Mouse (Mus musculus): ENCODE measurements around the gene Tubg1. TPM values are rescaled to one million over a fixed set of nuclear protein-coding genes. Genes with fewer than 3 reads are reported as not detected.

The Tubg1 gene
- total and polyA plus RNA-seq, 2 experiments from 2014 or later: 43.1 to 66.6 TPM

- Histone ChIP-seq H3K4me3 (ENCODE audit: low read depth, low read length) (no peak overlapping the region), H3K9me3 (ENCODE audit: low read length) (no peaks in the 10 kb centered on the region), H3K36me3 (ENCODE audit: insufficient read depth) (peaks cover 73% of the 10 kb centered on the region), H3K27ac (ENCODE audit: low read depth, low read length) (no peak overlapping the region), H3K27me3 (ENCODE audit: insufficient read depth, low read length) (no peaks in the 10 kb centered on the region), H3K4me1 (ENCODE audit: insufficient read depth) (no peaks in the 10 kb centered on the region; the same call in 1 of the 2 replicates), H3K9ac (no peak overlapping the region), H3K4me2 (ENCODE audit: low read depth) (no peak overlapping the region)
- 92% methylated on average over 8 of the region's 8 CpGs for WGBS
- TF ChIP-seq CTCF (IDR thresholded peaks at IDR 0.05; ENCODE audit: low read depth): no peak
- ATAC-seq (no peak), DNase-seq (no peak)
These were observed 21.5 kb upstream of the Tubg1 start for GRCm38 (mm10) chr11:101098231-101098630.

GRCm38 (mm10) chr11:101103011-101103410, 16.7 kb upstream of the Tubg1 start:
- DNase-seq (no peak), ATAC-seq (no peak)
- Histone ChIP-seq H3K9ac (no peak overlapping the region), H3K4me1 (ENCODE audit: insufficient read depth) (no peaks in the 10 kb centered on the region), H3K4me2 (ENCODE audit: low read depth) (no peak overlapping the region), H3K27me3 (ENCODE audit: insufficient read depth, low read length) (no peaks in the 10 kb centered on the region), H3K4me3 (ENCODE audit: low read depth, low read length) (no peak overlapping the region), H3K9me3 (ENCODE audit: low read length) (no peaks in the 10 kb centered on the region), H3K27ac (ENCODE audit: low read depth, low read length) (no peak overlapping the region), H3K36me3 (ENCODE audit: insufficient read depth) (peaks cover 62% of the 10 kb centered on the region)
- no peak for TF ChIP-seq CTCF (IDR thresholded peaks at IDR 0.05; ENCODE audit: low read depth)
- WGBS: 91% methylated on average over 5 of the region's 5 CpGs

- Histone ChIP-seq H3K4me2 (ENCODE audit: low read depth) (no peak overlapping the region), H3K27me3 (ENCODE audit: insufficient read depth, low read length) (no peaks in the 10 kb centered on the region), H3K36me3 (ENCODE audit: insufficient read depth) (0 out of 2 replicates have a peak, but pooled peaks cover 3% of the 10 kb centered on the region), H3K9me3 (ENCODE audit: low read length) (no peaks in the 10 kb centered on the region), H3K9ac (no peak overlapping the region), H3K4me1 (ENCODE audit: insufficient read depth) (no peaks in the 10 kb centered on the region), H3K4me3 (ENCODE audit: low read depth, low read length) (no peak overlapping the region), H3K27ac (ENCODE audit: low read depth, low read length) (no peak overlapping the region)
- WGBS: 51% methylated on average over 4 of the region's 4 CpGs
- ATAC-seq: no peak
- no peak for TF ChIP-seq CTCF (IDR thresholded peaks at IDR 0.05; ENCODE audit: low read depth)
- no peak for DNase-seq
These were observed 10.4 kb upstream of the Tubg1 start for GRCm38 (mm10) chr11:101109351-101109750.

GRCm38 (mm10) chr11:101110708-101111107, 9.0 kb upstream of the Tubg1 start:
- Histone ChIP-seq H3K4me2 (ENCODE audit: low read depth) (no peak overlapping the region), H3K36me3 (ENCODE audit: insufficient read depth) (0 out of 2 replicates have a peak, but pooled peaks cover 3% of the 10 kb centered on the region), H3K9me3 (ENCODE audit: low read length) (no peaks in the 10 kb centered on the region), H3K4me1 (ENCODE audit: insufficient read depth) (no peaks in the 10 kb centered on the region), H3K27me3 (ENCODE audit: insufficient read depth, low read length) (no peaks in the 10 kb centered on the region), H3K27ac (ENCODE audit: low read depth, low read length) (no peak overlapping the region), H3K9ac (no peak overlapping the region; the same call in 1 of the 2 replicates), H3K4me3 (ENCODE audit: low read depth, low read length) (no peak overlapping the region)
- DNase-seq: no peak
- no peak for TF ChIP-seq CTCF (IDR thresholded peaks at IDR 0.05; ENCODE audit: low read depth)
- no peak for ATAC-seq
- 69% methylated on average over 5 of the region's 5 CpGs for WGBS

- H3K27ac ChIP-seq (ENCODE audit: low read depth, low read length): no peak overlapping the region
- no peak overlapping the region for H3K4me2 ChIP-seq (ENCODE audit: low read depth)
- WGBS: 92% methylated on average over 4 of the region's 4 CpGs
- DNase-seq (no peak), ATAC-seq (no peak)
- no peaks in the 10 kb centered on the region for H3K9me3 ChIP-seq (ENCODE audit: low read length)
- H3K9ac ChIP-seq: no peak overlapping the region
- 0 out of 2 replicates have a peak, but pooled peaks cover 3% of the 10 kb centered on the region for H3K36me3 ChIP-seq (ENCODE audit: insufficient read depth)
- no peaks in the 10 kb centered on the region for H3K27me3 ChIP-seq (ENCODE audit: insufficient read depth, low read length)
- no peak for TF ChIP-seq CTCF (IDR thresholded peaks at IDR 0.05; ENCODE audit: low read depth)
- no peaks in the 10 kb centered on the region for H3K4me1 ChIP-seq (ENCODE audit: insufficient read depth)
- no peak overlapping the region for H3K4me3 ChIP-seq (ENCODE audit: low read depth, low read length)
These were observed 8.6 kb upstream of the Tubg1 start for GRCm38 (mm10) chr11:101111178-101111577.

GRCm38 (mm10) chr11:101112186-101112585, 7.6 kb upstream of the Tubg1 start:
- H3K27ac ChIP-seq (ENCODE audit: low read depth, low read length): no peak overlapping the region
- H3K36me3 ChIP-seq (ENCODE audit: insufficient read depth): 0 out of 2 replicates have a peak, but pooled peaks cover 3% of the 10 kb centered on the region
- DNase-seq: no peak
- no peak overlapping the region for H3K4me2 ChIP-seq (ENCODE audit: low read depth)
- H3K4me1 ChIP-seq (ENCODE audit: insufficient read depth): no peaks in the 10 kb centered on the region
- H3K9ac ChIP-seq: no peak overlapping the region
- 88% methylated on average over 3 of the region's 3 CpGs for WGBS
- no peaks in the 10 kb centered on the region for H3K9me3 ChIP-seq (ENCODE audit: low read length)
- no peak for ATAC-seq
- no peak overlapping the region for H3K4me3 ChIP-seq (ENCODE audit: low read depth, low read length)
- no peaks in the 10 kb centered on the region for H3K27me3 ChIP-seq (ENCODE audit: insufficient read depth, low read length)
- TF ChIP-seq CTCF (IDR thresholded peaks at IDR 0.05; ENCODE audit: low read depth): no peak

GRCm38 (mm10) chr11:101115564-101115963, 4.2 kb upstream of the Tubg1 start:
- TF ChIP-seq CTCF (IDR thresholded peaks at IDR 0.05; ENCODE audit: low read depth): no peak
- Histone ChIP-seq H3K9ac (no peak overlapping the region), H3K4me1 (ENCODE audit: insufficient read depth) (peaks cover 10% of the 10 kb centered on the region), H3K27ac (ENCODE audit: low read depth, low read length) (no peak overlapping the region), H3K4me2 (ENCODE audit: low read depth) (no peak overlapping the region), H3K27me3 (ENCODE audit: insufficient read depth, low read length) (no peaks in the 10 kb centered on the region), H3K9me3 (ENCODE audit: low read length) (no peaks in the 10 kb centered on the region), H3K36me3 (ENCODE audit: insufficient read depth) (no peaks in the 10 kb centered on the region), H3K4me3 (ENCODE audit: low read depth, low read length) (no peak overlapping the region)
- WGBS: 27% methylated on average over 2 of the region's 2 CpGs
- ATAC-seq: no peak
- no peak for DNase-seq
